Mouse (Mus musculus): ENCODE data around the gene Marc1. TPM values are rescaled to one million over a fixed set of nuclear protein-coding genes. Genes with fewer than 3 reads are reported as not detected.

Marc1 gene
- polyA plus RNA-seq, 1 experiment from 2014 or later = 0.14 TPM

GRCm38 (mm10) chr1:184844326-184845066, 33.4 kb upstream of the Marc1 start:
- peak overlapping the region; percentile 88 for H3K9ac ChIP-seq
- WGBS = 16% methylated on average over 15 of the region's 15 CpGs
- peaks cover 24% of the 10 kb centered on the region for H3K4me1 ChIP-seq
- H3K27me3 ChIP-seq = peaks cover 31% of the 10 kb centered on the region
- no peak for ATAC-seq (ENCODE audit: low FRiP score, low read depth)
- H3K4me2 ChIP-seq (replicated peaks) = peak overlapping the region; percentile 77
- H3K36me3 ChIP-seq = peaks cover 13% of the 10 kb centered on the region
- peak overlapping the region; percentile 91 for H3K27ac ChIP-seq
- H3K9me3 ChIP-seq = no peaks in the 10 kb centered on the region
- peak overlapping the region; percentile 90 for H3K4me3 ChIP-seq

- Histone ChIP-seq H3K4me3 (no peak overlapping the region), H3K27ac (no peak overlapping the region), H3K4me1 (no peaks in the 10 kb centered on the region), H3K27me3 (no peaks in the 10 kb centered on the region), H3K9me3 (no peaks in the 10 kb centered on the region), H3K36me3 (peaks cover 67% of the 10 kb centered on the region), H3K4me2 (replicated peaks) (no peak overlapping the region), H3K9ac (no peak overlapping the region)
- ATAC-seq (ENCODE audit: low FRiP score, low read depth) = no peak
- 71% methylated on average over 4 of the region's 4 CpGs for WGBS
Observed at GRCm38 (mm10) chr1:184837649-184838048, 26.5 kb upstream of the Marc1 start.

- Histone ChIP-seq H3K4me1 (no peaks in the 10 kb centered on the region), H3K9ac (no peak overlapping the region), H3K27ac (no peak overlapping the region), H3K27me3 (no peaks in the 10 kb centered on the region), H3K36me3 (peaks cover 80% of the 10 kb centered on the region), H3K4me2 (replicated peaks) (no peak overlapping the region), H3K4me3 (no peak overlapping the region), H3K9me3 (no peaks in the 10 kb centered on the region)
- WGBS = 68% methylated on average over 5 of the region's 5 CpGs
- ATAC-seq (ENCODE audit: low FRiP score, low read depth) = no peak
Observed at GRCm38 (mm10) chr1:184836350-184836749, 25.2 kb upstream of the Marc1 start.

- Histone ChIP-seq H3K9me3 (no peaks in the 10 kb centered on the region), H3K27ac (no peak overlapping the region), H3K36me3 (peaks cover 85% of the 10 kb centered on the region), H3K27me3 (no peaks in the 10 kb centered on the region), H3K4me3 (no peak overlapping the region), H3K4me2 (replicated peaks) (no peak overlapping the region), H3K4me1 (peaks cover 10% of the 10 kb centered on the region), H3K9ac (no peak overlapping the region)
- no peak for ATAC-seq (ENCODE audit: low FRiP score, low read depth)
- WGBS = 88% methylated on average over 7 of the region's 7 CpGs
Observed at GRCm38 (mm10) chr1:184833499-184833898, 22.4 kb upstream of the Marc1 start.

- 83% methylated on average over 10 of the region's 10 CpGs for WGBS
- peaks cover 10% of the 10 kb centered on the region for H3K4me1 ChIP-seq
- H3K36me3 ChIP-seq = peaks cover 77% of the 10 kb centered on the region
- H3K9me3 ChIP-seq = no peaks in the 10 kb centered on the region
- H3K4me3 ChIP-seq = no peak overlapping the region
- no peak overlapping the region for H3K4me2 ChIP-seq (replicated peaks)
- no peak overlapping the region for H3K27ac ChIP-seq
- H3K9ac ChIP-seq = no peak overlapping the region
- H3K27me3 ChIP-seq = no peaks in the 10 kb centered on the region
- no peak for ATAC-seq (ENCODE audit: low FRiP score, low read depth)
Observed at GRCm38 (mm10) chr1:184832211-184832610, 21.1 kb upstream of the Marc1 start.

GRCm38 (mm10) chr1:184829897-184830296, 18.8 kb upstream of the Marc1 start:
- H3K9me3 ChIP-seq = no peaks in the 10 kb centered on the region
- H3K4me2 ChIP-seq (replicated peaks) = no peak overlapping the region
- H3K27ac ChIP-seq = no peak overlapping the region
- no peak for ATAC-seq (ENCODE audit: low FRiP score, low read depth)
- 75% methylated on average over 8 of the region's 8 CpGs for WGBS
- no peaks in the 10 kb centered on the region for H3K27me3 ChIP-seq
- peaks cover 55% of the 10 kb centered on the region for H3K36me3 ChIP-seq
- no peak overlapping the region for H3K9ac ChIP-seq
- H3K4me3 ChIP-seq = no peak overlapping the region
- peaks cover 11% of the 10 kb centered on the region for H3K4me1 ChIP-seq

- peak overlapping the region; percentile 5; the same call in 1 of the 2 replicates for H3K4me2 ChIP-seq (replicated peaks)
Observed at GRCm38 (mm10) chr1:184827175-184827701, 16.1 kb upstream of the Marc1 start.

GRCm38 (mm10) chr1:184825093-184825492, 14.0 kb upstream of the Marc1 start:
- no peak overlapping the region for H3K4me3 ChIP-seq
- 0 out of 2 replicates have a peak, but pooled peaks have one; percentile 22 for ATAC-seq (ENCODE audit: low FRiP score, low read depth)
- H3K27me3 ChIP-seq = no peaks in the 10 kb centered on the region
- no peak overlapping the region; the same call in 1 of the 2 replicates for H3K4me2 ChIP-seq (replicated peaks)
- peaks cover 26% of the 10 kb centered on the region for H3K4me1 ChIP-seq
- H3K9me3 ChIP-seq = no peaks in the 10 kb centered on the region
- no peak overlapping the region for H3K9ac ChIP-seq
- peaks cover 30% of the 10 kb centered on the region for H3K36me3 ChIP-seq
- no peak overlapping the region for H3K27ac ChIP-seq
- 22% methylated on average over 11 of the region's 11 CpGs for WGBS

More at GRCm38 (mm10) chr1:184827175-184827701, 16.1 kb upstream of the Marc1 start:
- Histone ChIP-seq H3K27ac (no peak overlapping the region), H3K27me3 (no peaks in the 10 kb centered on the region), H3K9ac (no peak overlapping the region), H3K4me1 (peaks cover 27% of the 10 kb centered on the region), H3K4me3 (no peak overlapping the region), H3K9me3 (no peaks in the 10 kb centered on the region), H3K36me3 (peaks cover 37% of the 10 kb centered on the region)
- 36% methylated on average over 23 of the region's 23 CpGs for WGBS
- no peak for ATAC-seq (ENCODE audit: low FRiP score, low read depth)

GRCm38 (mm10) chr1:184824439-184824851, 13.3 kb upstream of the Marc1 start:
- no peak overlapping the region for H3K4me3 ChIP-seq
- peak; percentile 60; the same call in 1 of the 2 replicates for ATAC-seq (ENCODE audit: low FRiP score, low read depth)
- no peaks in the 10 kb centered on the region for H3K9me3 ChIP-seq
- no peak overlapping the region for H3K9ac ChIP-seq
- no peak overlapping the region for H3K27ac ChIP-seq
- WGBS = 4% methylated on average over 12 of the region's 12 CpGs
- peaks cover 30% of the 10 kb centered on the region for H3K36me3 ChIP-seq
- peak overlapping the region; percentile 23 for H3K4me2 ChIP-seq (replicated peaks)
- H3K4me1 ChIP-seq = peaks cover 20% of the 10 kb centered on the region
- H3K27me3 ChIP-seq = no peaks in the 10 kb centered on the region

- Histone ChIP-seq H3K36me3 (peaks cover 39% of the 10 kb centered on the region), H3K4me3 (0 out of 2 replicates have a peak overlapping the region, but pooled peaks have one; percentile 12), H3K4me1 (peaks cover 17% of the 10 kb centered on the region), H3K9me3 (no peaks in the 10 kb centered on the region), H3K27ac (no peak overlapping the region), H3K27me3 (no peaks in the 10 kb centered on the region), H3K4me2 (replicated peaks) (peak overlapping the region; percentile 52), H3K9ac (0 out of 2 replicates have a peak overlapping the region, but pooled peaks have one; percentile 8)
- 9% methylated on average over 11 of the region's 11 CpGs for WGBS
- ATAC-seq (ENCODE audit: low FRiP score, low read depth) = no peak; the same call in 1 of the 2 replicates
Observed at GRCm38 (mm10) chr1:184822678-184823077, 11.6 kb upstream of the Marc1 start.

- peaks cover 62% of the 10 kb centered on the region for H3K36me3 ChIP-seq
- H3K27ac ChIP-seq = no peak overlapping the region
- no peak for ATAC-seq (ENCODE audit: low FRiP score, low read depth)
- no peaks in the 10 kb centered on the region for H3K27me3 ChIP-seq
- H3K4me1 ChIP-seq = peaks cover 6% of the 10 kb centered on the region; the same call in 1 of the 2 replicates
- 80% methylated on average over 6 of the region's 6 CpGs for WGBS
- no peaks in the 10 kb centered on the region for H3K9me3 ChIP-seq
- H3K4me2 ChIP-seq (replicated peaks) = no peak overlapping the region
- H3K9ac ChIP-seq = no peak overlapping the region
- H3K4me3 ChIP-seq = no peak overlapping the region
Observed at GRCm38 (mm10) chr1:184817768-184818167, 6.7 kb upstream of the Marc1 start.

GRCm38 (mm10) chr1:184811716-184812250, 670 bp upstream of the Marc1 start:
- no peak overlapping the region for H3K4me2 ChIP-seq (replicated peaks)
- no peaks in the 10 kb centered on the region for H3K9me3 ChIP-seq
- peaks cover 20% of the 10 kb centered on the region for H3K36me3 ChIP-seq
- peaks cover 38% of the 10 kb centered on the region for H3K27me3 ChIP-seq
- 68% methylated on average over 8 of the region's 8 CpGs for whole genome bisulfite sequencing
- no peak overlapping the region for H3K27ac ChIP-seq
- H3K9ac ChIP-seq = no peak overlapping the region
- no peak overlapping the region for H3K4me3 ChIP-seq
- H3K4me1 ChIP-seq = peaks cover 8% of the 10 kb centered on the region
- no peak for ATAC-seq (ENCODE audit: low FRiP score, low read depth)
